Mouse (Mus musculus): ENCODE measurements at regions not wholly inside any gene's neighbourhood (a gene's known extent, or its start where the extent isn't known, plus 50 kb on each side); places are given as distances from the start of the nearest gene placed in this dataset.

- Histone ChIP-seq H3K27me3 (ENCODE audit: control insufficient read depth) (no peaks in the 10 kb centered on the region), H3K36me3 (ENCODE audit: control insufficient read depth) (no peaks in the 10 kb centered on the region), H3K4me3 (replicated peaks) (no peak overlapping the region), H3K4me1 (ENCODE audit: control insufficient read depth) (no peaks in the 10 kb centered on the region), H3K9me3 (ENCODE audit: control insufficient read depth, low read length) (no peaks in the 10 kb centered on the region)
- no peak for TF ChIP-seq GATA1 (IDR thresholded peaks at IDR 0.05; ENCODE audit: low read length)
- no peak for TF ChIP-seq TAL1 (IDR thresholded peaks at IDR 0.05; ENCODE audit: low read length)
These were observed 357.1 kb downstream of the Cdk5rap2 start for GRCm38 (mm10) chr4:70053136-70053535.

- TF ChIP-seq TAL1 (IDR thresholded peaks at IDR 0.05; ENCODE audit: low read length) (no peak), GATA1 (IDR thresholded peaks at IDR 0.05; ENCODE audit: low read length) (no peak)
These were observed 372.0 kb downstream of the Cdk5rap2 start for GRCm38 (mm10) chr4:70038241-70038640.

GRCm38 (mm10) chr4:70035912-70036311, 374.3 kb downstream of the Cdk5rap2 start:
- Histone ChIP-seq H3K4me1 (ENCODE audit: control insufficient read depth) (no peaks in the 10 kb centered on the region), H3K27me3 (ENCODE audit: control insufficient read depth) (no peaks in the 10 kb centered on the region), H3K4me3 (replicated peaks) (no peak overlapping the region), H3K36me3 (ENCODE audit: control insufficient read depth) (no peaks in the 10 kb centered on the region), H3K9me3 (ENCODE audit: control insufficient read depth, low read length) (no peaks in the 10 kb centered on the region)
- TF ChIP-seq TAL1 (IDR thresholded peaks at IDR 0.05; ENCODE audit: low read length) = no peak
- TF ChIP-seq GATA1 (IDR thresholded peaks at IDR 0.05; ENCODE audit: low read length) = no peak

More at GRCm38 (mm10) chr4:70038241-70038640, 372.0 kb downstream of the Cdk5rap2 start:
- Histone ChIP-seq H3K4me3 (replicated peaks) (no peak overlapping the region), H3K36me3 (ENCODE audit: control insufficient read depth) (no peaks in the 10 kb centered on the region), H3K4me1 (ENCODE audit: control insufficient read depth) (no peaks in the 10 kb centered on the region), H3K27me3 (ENCODE audit: control insufficient read depth) (no peaks in the 10 kb centered on the region), H3K9me3 (ENCODE audit: control insufficient read depth, low read length) (no peaks in the 10 kb centered on the region)

- H3K4me3 ChIP-seq (replicated peaks) = no peak overlapping the region
- H3K4me1 ChIP-seq (ENCODE audit: control insufficient read depth) = no peaks in the 10 kb centered on the region
- TF ChIP-seq TAL1 (IDR thresholded peaks at IDR 0.05; ENCODE audit: low read length) (no peak), GATA1 (IDR thresholded peaks at IDR 0.05; ENCODE audit: low read length) (no peak)
- H3K27me3 ChIP-seq (ENCODE audit: control insufficient read depth) = no peaks in the 10 kb centered on the region
- H3K36me3 ChIP-seq (ENCODE audit: control insufficient read depth) = no peaks in the 10 kb centered on the region
- H3K9me3 ChIP-seq (ENCODE audit: control insufficient read depth, low read length) = no peaks in the 10 kb centered on the region
These were observed 377.7 kb downstream of the Cdk5rap2 start for GRCm38 (mm10) chr4:70032497-70032896.

GRCm38 (mm10) chr4:70026848-70027247, 383.4 kb downstream of the Cdk5rap2 start:
- Histone ChIP-seq H3K4me3 (replicated peaks) (no peak overlapping the region), H3K27me3 (ENCODE audit: control insufficient read depth) (no peaks in the 10 kb centered on the region), H3K4me1 (ENCODE audit: control insufficient read depth) (no peaks in the 10 kb centered on the region), H3K36me3 (ENCODE audit: control insufficient read depth) (no peaks in the 10 kb centered on the region), H3K9me3 (ENCODE audit: control insufficient read depth, low read length) (peaks cover 3% of the 10 kb centered on the region; the same call in 1 of the 2 replicates)
- TF ChIP-seq GATA1 (IDR thresholded peaks at IDR 0.05; ENCODE audit: low read length) (no peak), TAL1 (IDR thresholded peaks at IDR 0.05; ENCODE audit: low read length) (no peak)

GRCm38 (mm10) chr4:70024838-70025376, 385.3 kb downstream of the Cdk5rap2 start:
- Histone ChIP-seq H3K9me3 (ENCODE audit: control insufficient read depth, low read length) (peaks cover 4% of the 10 kb centered on the region; the same call in 1 of the 2 replicates), H3K36me3 (ENCODE audit: control insufficient read depth) (no peaks in the 10 kb centered on the region), H3K4me3 (replicated peaks) (no peak overlapping the region), H3K27me3 (ENCODE audit: control insufficient read depth) (no peaks in the 10 kb centered on the region), H3K4me1 (ENCODE audit: control insufficient read depth) (no peaks in the 10 kb centered on the region)
- TF ChIP-seq TAL1 (IDR thresholded peaks at IDR 0.05; ENCODE audit: low read length) = no peak
- no peak for TF ChIP-seq GATA1 (IDR thresholded peaks at IDR 0.05; ENCODE audit: low read length)

- TF ChIP-seq TAL1 (IDR thresholded peaks at IDR 0.05; ENCODE audit: low read length) (no peak), GATA1 (IDR thresholded peaks at IDR 0.05; ENCODE audit: low read length) (no peak)
- H3K36me3 ChIP-seq (ENCODE audit: control insufficient read depth) = no peaks in the 10 kb centered on the region
- no peaks in the 10 kb centered on the region for H3K27me3 ChIP-seq (ENCODE audit: control insufficient read depth)
- H3K4me3 ChIP-seq (replicated peaks) = no peak overlapping the region
- no peaks in the 10 kb centered on the region for H3K4me1 ChIP-seq (ENCODE audit: control insufficient read depth)
- peaks cover 2% of the 10 kb centered on the region; the same call in 1 of the 2 replicates for H3K9me3 ChIP-seq (ENCODE audit: control insufficient read depth, low read length)
These were observed 389.3 kb downstream of the Cdk5rap2 start for GRCm38 (mm10) chr4:70020905-70021470.

- no peaks in the 10 kb centered on the region for H3K36me3 ChIP-seq (ENCODE audit: control insufficient read depth)
- TF ChIP-seq TAL1 (IDR thresholded peaks at IDR 0.05; ENCODE audit: low read length) = no peak
- TF ChIP-seq GATA1 (IDR thresholded peaks at IDR 0.05; ENCODE audit: low read length) = no peak
- no peaks in the 10 kb centered on the region for H3K27me3 ChIP-seq (ENCODE audit: control insufficient read depth)
- no peak overlapping the region for H3K4me3 ChIP-seq (replicated peaks)
- H3K4me1 ChIP-seq (ENCODE audit: control insufficient read depth) = no peaks in the 10 kb centered on the region
- no peaks in the 10 kb centered on the region for H3K9me3 ChIP-seq (ENCODE audit: control insufficient read depth, low read length)
These were observed 398.0 kb downstream of the Cdk5rap2 start for GRCm38 (mm10) chr4:70012220-70012580.

- no peaks in the 10 kb centered on the region for H3K27me3 ChIP-seq (ENCODE audit: control insufficient read depth)
- TF ChIP-seq TAL1 (IDR thresholded peaks at IDR 0.05; ENCODE audit: low read length) = no peak
- TF ChIP-seq GATA1 (IDR thresholded peaks at IDR 0.05; ENCODE audit: low read length) = no peak
- no peak overlapping the region for H3K4me3 ChIP-seq (replicated peaks)
- H3K9me3 ChIP-seq (ENCODE audit: control insufficient read depth, low read length) = no peaks in the 10 kb centered on the region
- no peaks in the 10 kb centered on the region for H3K4me1 ChIP-seq (ENCODE audit: control insufficient read depth)
- H3K36me3 ChIP-seq (ENCODE audit: control insufficient read depth) = no peaks in the 10 kb centered on the region
These were observed 398.6 kb downstream of the Cdk5rap2 start for GRCm38 (mm10) chr4:70011491-70012219.

Measured in erythroblast, embryonic 14.5 days (primary cell).